Mouse (Mus musculus) heart, postnatal 0 days (tissue): ENCODE measurements around the gene D1Ertd622e. TPM values are rescaled to one million over a fixed set of nuclear protein-coding genes. Genes with fewer than 3 reads are reported as not detected.

ENCODE experiments used
- ATAC-seq: fragments of 200-750 bp; cut with Nextera tagmentation; 2 replicates; pipeline ENCODE4 v1.8.0; 2017; ENCODE audit warnings: low read depth, moderate number of reproducible peaks, moderate library complexity; ENCODE audit not compliant: insufficient read depth
- DNase-seq: peaks from one replicate; pipeline ENCODE4 v3.0.0-alpha.2; 2016; ENCODE audit warnings: low spot score
- H3K27ac ChIP-seq: fragments of 300-500 bp; sonication (generic); 2 replicates; pipeline ENCODE4 v1.5.1; 2014; ENCODE audit warnings: low read depth, mild to moderate bottlenecking
- H3K27me3 ChIP-seq: fragments of 300-500 bp; sonication (generic); 2 replicates; pipeline ENCODE4 v1.6.1; 2014; ENCODE audit warnings: low read length, mixed read lengths; ENCODE audit not compliant: control insufficient read depth, insufficient read depth
- H3K36me3 ChIP-seq: fragments of 300-500 bp; sonication (generic); replicated peaks from 2 replicates; pipeline ENCODE4 v1.6.1; 2014; ENCODE audit warnings: low read length, mixed read lengths; ENCODE audit not compliant: control insufficient read depth, insufficient read depth
- H3K4me1 ChIP-seq: fragments of 300-500 bp; sonication (generic); 2 replicates; pipeline ENCODE4 v1.6.1; 2014; ENCODE audit warnings: antibody characterized with exemption; ENCODE audit not compliant: control insufficient read depth, insufficient read depth
- H3K4me2 ChIP-seq: fragments of 300-500 bp; sonication (generic); 2 replicates; pipeline ENCODE4 v1.6.1; 2014; ENCODE audit warnings: low read depth, mild to moderate bottlenecking, low read length, moderate library complexity
- H3K4me3 ChIP-seq: fragments of 300-500 bp; sonication (generic); 2 replicates; pipeline ENCODE4 v1.5.1; 2014; ENCODE audit warnings: low read depth, low read length
- H3K9ac ChIP-seq: fragments of 300-500 bp; sonication (generic); replicated peaks from 2 replicates; pipeline ENCODE4 v1.6.1; 2014; ENCODE audit warnings: low read depth, low read length, mixed read lengths
- H3K9me3 ChIP-seq: fragments of 300-500 bp; sonication (generic); replicated peaks from 2 replicates; pipeline ENCODE4 v1.6.1; 2016; ENCODE audit warnings: low read length; ENCODE audit not compliant: control insufficient read depth
- CTCF ChIP-seq: IDR thresholded peaks from 2 replicates; pipeline ENCODE4 v1.5.1; 2016; ENCODE audit warnings: antibody characterized with exemption, control low read depth, low read depth
- EP300 ChIP-seq: IDR thresholded peaks from 2 replicates; pipeline ENCODE4 v1.6.1; 2016; ENCODE audit warnings: antibody characterized with exemption, low read depth
- WGBS: fragments of 180-500 bp; shearing (Covaris S2); extraction: QIAGEN DNeasy Blood & Tissue Kit; methylation state at CpG from one replicate; pipeline ENCODE4 v1.1.7; 2014; 5-methylcytosine and 5-hydroxymethylcytosine counted together
- polyA plus RNA-seq: library from polyadenylated mRNA; unstranded; fragments of >200 nt; fragmentation: Nextera tagmentation; extraction: Ambion mirVana; gene quantifications from 2 replicates; pipeline ENCODE4 v1.2.1, GENCODE M21; 2015
- total RNA-seq: library from RNA; depleted of rRNA; stranded (reverse); fragments of >200 nt; gene quantifications from 2 replicates; pipeline ENCODE4 v1.2.3, GENCODE M21; 2014; ENCODE audit warnings: low replicate concordance; rRNA removed

Gene D1Ertd622e
- total RNA-seq: 2.2 and 17.5 TPM in 2 replicates
- 4.5 and 5.3 TPM in 2 replicates for polyA plus RNA-seq

DNA sequence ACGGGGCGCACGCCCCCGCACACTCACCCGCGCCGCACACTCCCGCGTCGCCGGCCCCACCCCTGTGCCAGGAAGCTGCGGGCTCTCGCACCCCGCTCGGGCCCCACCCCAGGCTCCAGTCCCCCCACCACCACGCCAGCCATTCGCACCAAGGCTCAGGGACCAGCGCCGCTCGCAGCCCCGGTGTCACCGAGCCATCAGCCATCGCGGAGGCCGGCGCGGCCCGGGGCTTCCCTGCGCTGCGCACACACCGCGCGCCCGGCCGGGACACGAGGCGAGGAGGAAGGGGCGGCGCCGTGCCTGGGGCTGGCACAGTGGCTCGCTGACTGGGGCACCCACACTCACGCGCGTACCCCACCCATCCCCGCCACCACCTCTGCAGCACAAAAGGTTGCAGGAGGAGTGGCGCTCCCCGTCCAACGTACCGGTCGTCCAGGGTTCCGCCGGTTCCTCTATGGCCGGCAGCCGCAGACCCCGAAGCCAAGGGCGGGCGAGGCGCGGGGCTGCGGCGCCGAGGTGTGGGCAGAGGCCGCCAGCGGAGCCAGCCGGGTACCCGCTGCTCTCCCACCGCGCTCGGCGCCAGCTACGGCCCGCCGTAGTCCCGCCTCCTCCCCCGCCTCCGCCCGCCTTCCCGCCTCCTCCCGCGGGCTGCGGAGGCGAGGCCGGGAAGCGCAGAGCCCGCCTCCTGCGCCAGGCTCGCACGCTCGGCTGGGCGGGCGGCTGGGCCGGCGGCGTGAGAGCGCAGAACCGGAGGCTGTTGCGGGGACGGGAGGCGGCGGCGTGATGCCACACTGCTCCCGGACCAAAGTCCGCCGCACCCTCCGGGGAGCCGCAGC lies at the start of gene D1Ertd622e:
D1Ertd622e (minus strand) TSS at position 669 of the 836 bp plus-strand sequence.
- H3K4me2 ChIP-seq: peak within 1 kb of the TSS; percentile 95
- H3K9ac ChIP-seq: peak within 1 kb of the TSS; percentile 70
- H3K4me1 ChIP-seq: peaks cover 6% of the 10 kb centered on the region; the same call in 1 of the 2 replicates
- peak within 1 kb of the TSS; percentile 92 for H3K4me3 ChIP-seq
- DNase-seq (peak; percentile 79), ATAC-seq (peak; percentile 89)
- peak within 1 kb of the TSS; percentile 82 for H3K27ac ChIP-seq
- H3K36me3 ChIP-seq: no peaks in the 10 kb centered on the region
- WGBS: under 1% methylated on average over 66 of the region's 106 CpGs
- H3K9me3 ChIP-seq: no peaks in the 10 kb centered on the region
- H3K27me3 ChIP-seq: no peaks in the 10 kb centered on the region
- TF ChIP-seq EP300: no peak
- no peak for TF ChIP-seq CTCF

DNA sequence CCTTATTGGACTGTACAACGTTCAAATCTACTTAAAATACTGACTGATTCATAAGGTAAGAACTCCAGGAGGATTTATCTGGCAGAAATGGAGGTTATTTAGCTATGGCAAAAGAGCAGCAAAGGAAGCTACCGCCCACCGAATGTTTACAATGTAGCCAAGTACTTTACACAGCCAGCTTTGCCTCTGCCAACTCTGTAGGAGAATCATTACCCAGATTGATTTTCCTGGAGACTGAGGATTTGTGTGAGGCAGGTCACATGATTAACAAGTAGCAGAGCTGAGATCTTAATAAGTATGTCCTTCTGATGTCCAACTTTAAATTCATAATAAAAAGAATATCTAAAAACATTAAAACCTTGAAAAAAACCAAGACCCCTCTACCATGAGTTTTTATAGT lies 48.6 kb upstream of the D1Ertd622e start:
- TF ChIP-seq EP300: no peak
- no peak for TF ChIP-seq CTCF
- Histone ChIP-seq H3K27ac (no peak overlapping the region), H3K9me3 (no peaks in the 10 kb centered on the region), H3K4me2 (no peak overlapping the region), H3K27me3 (no peaks in the 10 kb centered on the region), H3K9ac (no peak overlapping the region), H3K4me1 (no peaks in the 10 kb centered on the region), H3K36me3 (peaks cover 69% of the 10 kb centered on the region), H3K4me3 (no peak overlapping the region)
- no peak for ATAC-seq
- 94% methylated on average over 3 of the region's 3 CpGs for WGBS
- DNase-seq: no peak

- no peaks in the 10 kb centered on the region for H3K27me3 ChIP-seq
- H3K27ac ChIP-seq: no peak overlapping the region
- no peaks in the 10 kb centered on the region for H3K9me3 ChIP-seq
- ATAC-seq (no peak), DNase-seq (no peak)
- H3K4me2 ChIP-seq: no peak overlapping the region
- H3K4me3 ChIP-seq: no peak overlapping the region
- H3K9ac ChIP-seq: no peak overlapping the region
- H3K4me1 ChIP-seq: no peaks in the 10 kb centered on the region
- TF ChIP-seq CTCF: no peak
- TF ChIP-seq EP300: no peak
- H3K36me3 ChIP-seq: peaks cover 38% of the 10 kb centered on the region
These were observed 43.5 kb upstream of the D1Ertd622e start for GRCm38 (mm10) chr1:97705389-97705788.

GRCm38 (mm10) chr1:97704646-97705045 lies 42.8 kb upstream of the D1Ertd622e start:
- Histone ChIP-seq H3K4me2 (no peak overlapping the region), H3K4me1 (no peaks in the 10 kb centered on the region), H3K36me3 (peaks cover 30% of the 10 kb centered on the region), H3K27me3 (no peaks in the 10 kb centered on the region), H3K9me3 (no peaks in the 10 kb centered on the region), H3K9ac (no peak overlapping the region), H3K27ac (no peak overlapping the region), H3K4me3 (no peak overlapping the region)
- ATAC-seq (no peak), DNase-seq (no peak)
- 84% methylated on average over 1 of the region's 1 CpGs for WGBS
- TF ChIP-seq CTCF: no peak
- TF ChIP-seq EP300: no peak

- DNase-seq (peak; percentile 6), ATAC-seq (peak; percentile 82)
- H3K9me3 ChIP-seq: no peaks in the 10 kb centered on the region
- no peaks in the 10 kb centered on the region for H3K36me3 ChIP-seq
- H3K4me1 ChIP-seq: peaks cover 9% of the 10 kb centered on the region; the same call in 1 of the 2 replicates
- TF ChIP-seq CTCF: no peak
- TF ChIP-seq EP300: no peak
- H3K9ac ChIP-seq: no peak overlapping the region
- WGBS: 11% methylated on average over 11 of the region's 11 CpGs
- H3K27ac ChIP-seq: no peak overlapping the region
- peak overlapping the region; percentile 38 for H3K4me2 ChIP-seq
- H3K4me3 ChIP-seq: no peak overlapping the region
- H3K27me3 ChIP-seq: no peaks in the 10 kb centered on the region
These were observed 37.2 kb upstream of the D1Ertd622e start for GRCm38 (mm10) chr1:97698956-97699570.
